Mouse (Mus musculus): ENCODE measurements around the gene Gss. TPM values are rescaled to one million over a fixed set of nuclear protein-coding genes. Genes with fewer than 3 reads are reported as not detected.

Gene Gss
- total and polyA plus RNA-seq, 2 experiments from 2014 or later = 24.8 to 52.3 TPM

DNA sequence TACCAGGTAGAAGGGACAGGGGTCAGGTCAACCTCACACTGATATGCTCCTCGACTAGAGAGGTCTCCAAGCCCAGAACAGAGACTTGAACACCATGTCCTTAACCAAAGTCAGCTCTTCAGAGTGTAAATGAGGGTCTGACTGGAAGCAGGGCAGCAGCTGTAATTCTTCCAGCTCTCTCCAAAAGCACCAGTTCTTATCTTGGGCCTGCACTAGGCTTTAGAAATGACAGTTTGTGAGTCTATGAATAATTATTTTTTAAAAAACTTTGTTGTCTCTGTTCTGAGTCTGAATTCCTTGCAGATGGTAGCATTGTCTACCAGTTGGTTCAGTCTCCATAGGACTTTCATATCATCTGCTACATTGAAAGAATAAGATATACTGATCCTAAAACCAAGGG lies 30.4 kb downstream of the Gss start:
- ATAC-seq (ENCODE audit: insufficient read depth, low read depth) (no peak), DNase-seq (ENCODE audit: low spot score) (no peak)
- Histone ChIP-seq H3K4me2 (ENCODE audit: low read depth, low read length) (no peak overlapping the region), H3K27ac (ENCODE audit: low read depth) (no peak overlapping the region), H3K4me1 (ENCODE audit: control insufficient read depth, insufficient read depth) (no peaks in the 10 kb centered on the region), H3K36me3 (replicated peaks; ENCODE audit: control insufficient read depth, insufficient read depth, low read length) (peaks cover 57% of the 10 kb centered on the region), H3K9ac (replicated peaks; ENCODE audit: low read depth, low read length) (no peak overlapping the region), H3K4me3 (ENCODE audit: low read depth, low read length) (no peak overlapping the region), H3K27me3 (ENCODE audit: control insufficient read depth, insufficient read depth, low read length) (no peaks in the 10 kb centered on the region), H3K9me3 (replicated peaks; ENCODE audit: control insufficient read depth, low read length) (no peaks in the 10 kb centered on the region)
- WGBS = 29% methylated on average over 1 of the region's 1 CpGs
- no peak for TF ChIP-seq CTCF (IDR thresholded peaks at IDR 0.05; ENCODE audit: low read depth)
- no peak for TF ChIP-seq EP300 (IDR thresholded peaks at IDR 0.05; ENCODE audit: low read depth)

DNA sequence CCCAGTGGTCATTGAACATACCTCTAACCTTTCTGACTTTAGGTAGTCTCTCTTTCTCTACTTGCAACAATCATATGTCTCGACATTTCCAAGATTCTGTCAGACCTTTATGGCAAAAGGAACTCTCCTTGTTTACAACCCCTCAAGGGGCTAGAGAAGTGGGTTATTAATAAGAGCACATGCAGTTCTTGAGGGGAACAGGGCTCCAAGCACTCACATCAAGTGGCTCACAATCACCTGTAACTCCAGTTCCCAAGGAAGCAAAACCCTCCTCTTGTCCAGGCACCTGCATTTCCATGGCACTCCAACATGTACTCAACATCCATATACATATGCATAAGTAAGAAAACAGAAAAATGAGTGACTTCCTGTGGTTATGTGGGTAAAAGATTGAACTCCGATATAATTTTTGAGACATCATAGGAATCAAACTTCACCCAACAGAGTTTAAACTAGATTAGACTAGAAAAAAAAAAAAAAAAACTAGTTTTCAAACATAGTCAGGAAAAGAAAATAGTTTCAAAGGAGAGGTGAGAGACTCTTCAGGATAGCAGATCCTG lies 38.1 kb downstream of the Gss start:
- no peak overlapping the region for H3K9ac ChIP-seq (replicated peaks; ENCODE audit: low read depth, low read length)
- TF ChIP-seq EP300 (IDR thresholded peaks at IDR 0.05; ENCODE audit: low read depth) (no peak), CTCF (IDR thresholded peaks at IDR 0.05; ENCODE audit: low read depth) (no peak)
- 73% methylated on average over 2 of the region's 2 CpGs for WGBS
- no peaks in the 10 kb centered on the region for H3K9me3 ChIP-seq (replicated peaks; ENCODE audit: control insufficient read depth, low read length)
- no peaks in the 10 kb centered on the region for H3K27me3 ChIP-seq (ENCODE audit: control insufficient read depth, insufficient read depth, low read length)
- DNase-seq (ENCODE audit: low spot score) = no peak
- no peak for ATAC-seq (ENCODE audit: insufficient read depth, low read depth)
- H3K4me2 ChIP-seq (ENCODE audit: low read depth, low read length) = no peak overlapping the region
- no peaks in the 10 kb centered on the region for H3K4me1 ChIP-seq (ENCODE audit: control insufficient read depth, insufficient read depth)
- peaks cover 18% of the 10 kb centered on the region for H3K36me3 ChIP-seq (replicated peaks; ENCODE audit: control insufficient read depth, insufficient read depth, low read length)
- H3K4me3 ChIP-seq (ENCODE audit: low read depth, low read length) = no peak overlapping the region
- no peak overlapping the region for H3K27ac ChIP-seq (ENCODE audit: low read depth)

DNA sequence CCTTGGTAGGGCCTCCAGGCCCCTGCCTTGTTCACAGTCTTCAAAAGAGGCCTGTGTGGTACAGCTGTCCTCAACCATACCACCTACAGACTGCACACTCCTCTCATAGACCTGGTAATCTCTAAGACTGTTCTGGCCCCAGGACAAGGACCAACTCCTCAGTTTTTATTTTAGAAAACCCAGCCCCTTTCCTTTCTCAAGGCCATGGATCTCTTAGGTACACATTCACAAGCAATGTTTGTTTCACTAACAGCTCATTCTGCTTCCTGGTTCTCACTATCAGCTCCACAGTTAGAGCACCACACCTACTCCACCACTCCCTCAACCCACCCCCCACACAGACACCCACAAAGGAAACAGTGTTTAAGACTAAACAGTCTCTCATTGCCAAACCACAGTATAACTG lies 39.7 kb downstream of the Gss start:
- no peaks in the 10 kb centered on the region for H3K9me3 ChIP-seq (replicated peaks; ENCODE audit: control insufficient read depth, low read length)
- 0 out of 2 replicates have a peak, but pooled peaks cover 4% of the 10 kb centered on the region for H3K36me3 ChIP-seq (replicated peaks; ENCODE audit: control insufficient read depth, insufficient read depth, low read length)
- H3K4me2 ChIP-seq (ENCODE audit: low read depth, low read length) = no peak overlapping the region
- ATAC-seq (ENCODE audit: insufficient read depth, low read depth) (no peak), DNase-seq (ENCODE audit: low spot score) (no peak)
- 0 out of 2 replicates have a peak, but pooled peaks cover 3% of the 10 kb centered on the region for H3K4me1 ChIP-seq (ENCODE audit: control insufficient read depth, insufficient read depth)
- no peak overlapping the region for H3K9ac ChIP-seq (replicated peaks; ENCODE audit: low read depth, low read length)
- TF ChIP-seq EP300 (IDR thresholded peaks at IDR 0.05; ENCODE audit: low read depth) = no peak
- no peak for TF ChIP-seq CTCF (IDR thresholded peaks at IDR 0.05; ENCODE audit: low read depth)
- H3K4me3 ChIP-seq (ENCODE audit: low read depth, low read length) = no peak overlapping the region
- H3K27ac ChIP-seq (ENCODE audit: low read depth) = peak overlapping the region; percentile 55; the same call in 1 of the 2 replicates
- H3K27me3 ChIP-seq (ENCODE audit: control insufficient read depth, insufficient read depth, low read length) = no peaks in the 10 kb centered on the region

DNA sequence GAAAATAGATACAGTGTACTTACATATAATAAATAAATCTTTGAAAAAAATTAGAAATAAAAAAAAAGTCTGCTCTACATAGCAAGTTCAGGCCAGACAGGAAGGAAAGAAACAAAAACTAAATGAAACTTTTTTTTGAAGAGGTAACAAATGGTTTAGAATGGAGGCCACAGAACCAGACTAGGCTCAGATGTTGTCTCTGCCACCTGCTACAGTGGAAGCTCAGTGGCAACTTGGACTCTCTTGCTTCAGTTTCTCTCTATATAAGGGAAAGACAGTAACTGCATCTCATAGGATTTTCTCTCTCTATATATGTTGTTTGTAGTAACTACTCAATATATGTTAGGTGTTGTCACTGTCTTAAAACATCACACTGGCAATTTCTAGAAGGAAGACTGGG lies 40.3 kb downstream of the Gss start:
- Histone ChIP-seq H3K9ac (replicated peaks; ENCODE audit: low read depth, low read length) (no peak overlapping the region), H3K27me3 (ENCODE audit: control insufficient read depth, insufficient read depth, low read length) (no peaks in the 10 kb centered on the region), H3K36me3 (replicated peaks; ENCODE audit: control insufficient read depth, insufficient read depth, low read length) (0 out of 2 replicates have a peak, but pooled peaks cover 4% of the 10 kb centered on the region), H3K9me3 (replicated peaks; ENCODE audit: control insufficient read depth, low read length) (no peaks in the 10 kb centered on the region), H3K4me1 (ENCODE audit: control insufficient read depth, insufficient read depth) (0 out of 2 replicates have a peak, but pooled peaks cover 4% of the 10 kb centered on the region), H3K4me3 (ENCODE audit: low read depth, low read length) (no peak overlapping the region), H3K27ac (ENCODE audit: low read depth) (no peak overlapping the region; the same call in 1 of the 2 replicates), H3K4me2 (ENCODE audit: low read depth, low read length) (no peak overlapping the region)
- TF ChIP-seq CTCF (IDR thresholded peaks at IDR 0.05; ENCODE audit: low read depth) (no peak), EP300 (IDR thresholded peaks at IDR 0.05; ENCODE audit: low read depth) (no peak)
- no peak for DNase-seq (ENCODE audit: low spot score)
- no peak for ATAC-seq (ENCODE audit: insufficient read depth, low read depth)

DNA sequence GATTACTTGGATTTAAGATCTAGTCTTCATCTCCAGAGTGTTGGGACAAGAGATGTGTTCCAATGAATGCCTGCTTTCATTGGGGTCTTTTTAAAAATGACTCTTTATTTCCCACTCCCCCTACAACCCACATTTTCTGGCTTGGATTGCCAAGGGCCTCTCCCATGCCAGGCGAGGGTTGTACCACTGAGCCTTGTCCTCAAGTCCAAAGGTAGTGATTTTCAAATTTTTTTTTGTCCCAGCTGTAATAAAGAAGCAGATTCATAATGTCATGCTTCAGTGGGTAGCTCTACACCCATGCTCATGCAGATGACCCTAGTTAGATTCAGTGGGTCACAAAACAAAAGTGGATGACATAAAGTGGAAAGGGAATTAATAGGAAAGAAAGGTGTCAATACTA lies 45.7 kb downstream of the Gss start:
- H3K4me2 ChIP-seq (ENCODE audit: low read depth, low read length) = no peak overlapping the region
- TF ChIP-seq CTCF (IDR thresholded peaks at IDR 0.05; ENCODE audit: low read depth) (no peak), EP300 (IDR thresholded peaks at IDR 0.05; ENCODE audit: low read depth) (no peak)
- H3K27me3 ChIP-seq (ENCODE audit: control insufficient read depth, insufficient read depth, low read length) = no peaks in the 10 kb centered on the region
- H3K4me1 ChIP-seq (ENCODE audit: control insufficient read depth, insufficient read depth) = peaks cover 8% of the 10 kb centered on the region; the same call in 1 of the 2 replicates
- no peak for DNase-seq (ENCODE audit: low spot score)
- 80% methylated on average over 1 of the region's 1 CpGs for WGBS
- H3K36me3 ChIP-seq (replicated peaks; ENCODE audit: control insufficient read depth, insufficient read depth, low read length) = no peaks in the 10 kb centered on the region
- H3K27ac ChIP-seq (ENCODE audit: low read depth) = no peak overlapping the region
- H3K9me3 ChIP-seq (replicated peaks; ENCODE audit: control insufficient read depth, low read length) = no peaks in the 10 kb centered on the region
- no peak for ATAC-seq (ENCODE audit: insufficient read depth, low read depth)
- H3K4me3 ChIP-seq (ENCODE audit: low read depth, low read length) = no peak overlapping the region
- H3K9ac ChIP-seq (replicated peaks; ENCODE audit: low read depth, low read length) = no peak overlapping the region
